Mouse (Mus musculus) MEL (cell line): ENCODE measurements around the gene Arhgef3. TPM values are rescaled to one million over a fixed set of nuclear protein-coding genes. Genes with fewer than 3 reads are reported as not detected.

Experiments
- DNase-seq: peaks from one replicate; pipeline ENCODE4 v3.0.0; 2011; ENCODE audit warnings: low read depth, low spot score
- H3K27ac ChIP-seq: 2 replicates; pipeline ENCODE4 v1.5.1; 2012; ENCODE audit warnings: low read depth, mild to moderate bottlenecking, control low read depth, low read length, moderate library complexity; ENCODE audit not compliant: control insufficient read depth
- H3K27me3 ChIP-seq, 2 experiments: fragments of 150-350 bp in 1 of 2; sonication (generic) in 1 of 2; 2 replicates each; pipeline ENCODE4 v1.6.1; 2012; ENCODE audit warnings: low read length in 2 of 2, mild to moderate bottlenecking in 2 of 2, improper control_type of control experiment in 1 of 2, moderate library complexity in 1 of 2; ENCODE audit not compliant: insufficient read depth in 2 of 2, control insufficient read depth in 1 of 2
- H3K36me3 ChIP-seq, 2 experiments: 2 replicates each; pipeline ENCODE4 v1.6.1; 2012 to 2014; ENCODE audit warnings: low read length in 2 of 2, improper control_type of control experiment in 1 of 2, inconsistent platforms in 1 of 2, mild to moderate bottlenecking in 1 of 2; ENCODE audit not compliant: insufficient read depth in 2 of 2, control insufficient read depth in 1 of 2
- H3K4me1 ChIP-seq, 2 experiments: fragments of 150-350 bp in 1 of 2; sonication (generic) in 1 of 2; 2 replicates each; pipeline ENCODE4 v1.6.1; 2012; ENCODE audit warnings: low read length in 2 of 2, improper control_type of control experiment in 1 of 2, mild to moderate bottlenecking in 1 of 2; ENCODE audit not compliant: insufficient read depth in 2 of 2, control insufficient read depth in 1 of 2
- H3K4me3 ChIP-seq, 2 experiments: fragments of 150-350 bp in 1 of 2; sonication (generic) in 1 of 2; 2 replicates each; pipeline ENCODE4 v1.5.1; 2012; ENCODE audit warnings: low read depth in 2 of 2, low read length in 2 of 2, mild to moderate bottlenecking in 2 of 2, moderate library complexity in 2 of 2, control low read depth in 1 of 2, improper control_type of control experiment in 1 of 2; ENCODE audit not compliant: control insufficient read depth in 1 of 2, insufficient read depth in 1 of 2
- H3K79me2 ChIP-seq: 2 replicates; pipeline ENCODE4 v1.6.1; 2012; ENCODE audit warnings: mild to moderate bottlenecking, low read length, moderate library complexity; ENCODE audit not compliant: control insufficient read depth, poor library complexity, insufficient read depth
- H3K9ac ChIP-seq: 2 replicates; pipeline ENCODE4 v1.6.1; 2012; ENCODE audit warnings: low read depth, mild to moderate bottlenecking, control low read depth, low read length, moderate library complexity; ENCODE audit not compliant: control insufficient read depth, poor library complexity, severe bottlenecking
- H3K9me3 ChIP-seq: fragments of 150-350 bp; sonication (generic); replicated peaks from 2 replicates; pipeline ENCODE4 v1.6.1; 2012; ENCODE audit warnings: mild to moderate bottlenecking, low read length, improper control_type of control experiment, moderate library complexity; ENCODE audit not compliant: insufficient read depth
- BHLHE40 ChIP-seq: IDR thresholded peaks from 2 replicates; pipeline ENCODE4 v1.6.1; 2012; ENCODE audit warnings: low read depth, mild to moderate bottlenecking, inconsistent platforms, low read length, improper control_type of control experiment, borderline replicate concordance
- CTCF ChIP-seq, 3 experiments: IDR thresholded peaks in 2 of 3; conservative IDR thresholded peaks in 1 of 3; 2 replicates each; pipeline ENCODE4 v1.5.1; 2011 to 2012; ENCODE audit warnings: low read length in 3 of 3, low read depth in 2 of 3, mild to moderate bottlenecking in 2 of 3, improper control_type of control experiment in 1 of 3, inconsistent platforms in 1 of 3, mixed read lengths in 1 of 3, moderate library complexity in 1 of 3; ENCODE audit not compliant: control insufficient read depth in 1 of 3, insufficient read depth in 1 of 3, poor library complexity in 1 of 3, severe bottlenecking in 1 of 3
- EP300 ChIP-seq, 2 experiments: IDR thresholded peaks; 2 replicates each; pipeline ENCODE4 v1.6.1; 2011; ENCODE audit warnings: improper control_type of control experiment in 2 of 2, low read length in 2 of 2, low read depth in 1 of 2, mild to moderate bottlenecking in 1 of 2
- HCFC1 ChIP-seq: IDR thresholded peaks from 2 replicates; pipeline ENCODE4 v1.6.1; 2012; ENCODE audit warnings: low read depth, mild to moderate bottlenecking, inconsistent platforms, low read length, improper control_type of control experiment, moderate library complexity
- KAT2A ChIP-seq: conservative IDR thresholded peaks from 2 replicates; pipeline ENCODE4 v1.6.1; 2012; ENCODE audit warnings: low read depth, low read length, improper control_type of control experiment, inconsistent platforms
- MAX ChIP-seq: IDR thresholded peaks from 2 replicates; pipeline ENCODE4 v1.6.1; 2011; ENCODE audit warnings: low read length, improper control_type of control experiment
- MEF2A ChIP-seq: IDR thresholded peaks from 2 replicates; pipeline ENCODE4 v1.6.1; 2014; ENCODE audit warnings: low read depth, mild to moderate bottlenecking, inconsistent platforms, low read length, improper control_type of control experiment; ENCODE audit not compliant: poor library complexity, insufficient replicate concordance, severe bottlenecking; ENCODE audit errors: extremely low read depth
- MXI1 ChIP-seq: IDR thresholded peaks from 2 replicates; pipeline ENCODE4 v1.6.1; 2011; ENCODE audit warnings: mild to moderate bottlenecking, low read depth, low read length, improper control_type of control experiment
- MYC ChIP-seq: IDR thresholded peaks from 2 replicates; pipeline ENCODE4 v1.6.1; 2011; ENCODE audit warnings: low read depth, mild to moderate bottlenecking, low read length, improper control_type of control experiment, moderate library complexity
- NELFE ChIP-seq: IDR thresholded peaks from 2 replicates; pipeline ENCODE4 v1.6.1; 2011; ENCODE audit warnings: low read depth, low read length, improper control_type of control experiment
- NRF1 ChIP-seq: IDR thresholded peaks from 2 replicates; pipeline ENCODE4 v1.6.1; 2014; ENCODE audit warnings: low read depth, mild to moderate bottlenecking, inconsistent platforms, low read length, improper control_type of control experiment, moderate library complexity; ENCODE audit not compliant: poor library complexity, insufficient read depth, severe bottlenecking
- POLR2A ChIP-seq, 2 experiments: IDR thresholded peaks; 2 replicates each; pipeline ENCODE4 v1.6.1; 2011 to 2012; ENCODE audit warnings: low read length in 2 of 2, mild to moderate bottlenecking in 2 of 2, control low read depth in 1 of 2, improper control_type of control experiment in 1 of 2, low read depth in 1 of 2, moderate library complexity in 1 of 2; ENCODE audit not compliant: control insufficient read depth in 1 of 2, insufficient read depth in 1 of 2, poor library complexity in 1 of 2
- POLR2AphosphoS2 ChIP-seq: IDR thresholded peaks from 2 replicates; pipeline ENCODE4 v1.6.1; 2011; ENCODE audit warnings: low read length, improper control_type of control experiment
- POLR2AphosphoS5 ChIP-seq: IDR thresholded peaks from 2 replicates; pipeline ENCODE4 v1.6.1; 2012; ENCODE audit warnings: low read depth, borderline replicate concordance, mild to moderate bottlenecking, inconsistent platforms, low read length, moderate library complexity, mixed read lengths
- RAD21 ChIP-seq: IDR thresholded peaks from 2 replicates; pipeline ENCODE4 v1.6.1; 2011; ENCODE audit warnings: mild to moderate bottlenecking, low read depth, low read length, improper control_type of control experiment
- RCOR1 ChIP-seq: IDR thresholded peaks from 2 replicates; pipeline ENCODE4 v1.6.1; 2012; ENCODE audit warnings: low read depth, mild to moderate bottlenecking, inconsistent platforms, low read length, improper control_type of control experiment
- TAL1 ChIP-seq: IDR thresholded peaks from 2 replicates; pipeline ENCODE4 v1.6.1; 2012; ENCODE audit warnings: mild to moderate bottlenecking, inconsistent platforms, low read length, moderate library complexity, mixed read lengths
- TBP ChIP-seq: IDR thresholded peaks from 2 replicates; pipeline ENCODE4 v1.8.0; 2011; ENCODE audit warnings: low read depth, low read length, improper control_type of control experiment
- TCF12 ChIP-seq: IDR thresholded peaks from 2 replicates; pipeline ENCODE4 v1.6.1; 2014; ENCODE audit warnings: low read depth, mild to moderate bottlenecking, inconsistent platforms, low read length, improper control_type of control experiment, moderate library complexity
- UBTF ChIP-seq: IDR thresholded peaks from 2 replicates; pipeline ENCODE4 v1.6.1; 2012; ENCODE audit warnings: low read depth, mild to moderate bottlenecking, inconsistent platforms, low read length, improper control_type of control experiment, moderate library complexity, borderline replicate concordance; ENCODE audit not compliant: insufficient read depth
- ZKSCAN1 ChIP-seq: IDR thresholded peaks from 2 replicates; pipeline ENCODE4 v1.6.1; 2012; ENCODE audit warnings: low read depth, mild to moderate bottlenecking, inconsistent platforms, low read length, improper control_type of control experiment, moderate library complexity
- ZNF384 ChIP-seq: IDR thresholded peaks from 2 replicates; pipeline ENCODE4 v1.6.1; 2012; ENCODE audit warnings: low read depth, mild to moderate bottlenecking, inconsistent platforms, low read length, improper control_type of control experiment
- polyA plus RNA-seq, 2 experiments: library from polyadenylated mRNA; stranded (reverse) in 1 of 2; unstranded in 1 of 2; fragments of >175 nt in 1 of 2; fragments of >200 nt in 1 of 2; gene quantifications; 2 replicates each; pipeline versions ENCODE4 v1.2.1 to v1.2.4; 2012; ENCODE audit warnings: low replicate concordance in 2 of 2, low read depth in 1 of 2; ENCODE audit not compliant: insufficient read length in 2 of 2, insufficient read depth in 1 of 2, missing spikeins in 1 of 2
- total RNA-seq: library from RNA; depleted of rRNA; stranded (reverse); fragments of 300-350 nt; gene quantifications from 2 replicates; pipeline ENCODE4 v1.2.3, GENCODE M21; 2012

Gene Arhgef3
- total and polyA plus RNA-seq, 3 experiments: 2.1 to 2.7 TPM; not detected in 1

- TF ChIP-seq TCF12: no peak
- TF ChIP-seq RAD21: no peak
- TF ChIP-seq POLR2A (IDR thresholded peaks at IDR 0.05; ENCODE audit: control insufficient read depth in 1 of 2, insufficient read depth in 1 of 2, low read depth in 1 of 2, low read length in 2 of 2, poor library complexity in 1 of 2): no peak
- no peak for TF ChIP-seq KAT2A
These were observed 63.3 kb downstream of the Arhgef3 start for GRCm38 (mm10) chr14:27177800-27178559.

GRCm38 (mm10) chr14:27178560-27178920 is 63.8 kb downstream of the Arhgef3 start:
- TF ChIP-seq CTCF (IDR thresholded peaks at IDR 0.05 in 2 of 3, conservative IDR thresholded peaks at IDR 0.05 in 1 of 3; ENCODE audit: control insufficient read depth in 1 of 3, insufficient read depth in 1 of 3, low read depth in 2 of 3, low read length in 3 of 3, poor library complexity in 1 of 3, severe bottlenecking in 1 of 3): no peak
- no peak for TF ChIP-seq NELFE
- no peak for TF ChIP-seq ZNF384
- no peak for TF ChIP-seq KAT2A
- TF ChIP-seq EP300 (IDR thresholded peaks at IDR 0.05; ENCODE audit: low read depth in 1 of 2, low read length in 2 of 2): no peak
- no peak for TF ChIP-seq MEF2A
- TF ChIP-seq ZKSCAN1: no peak
- TF ChIP-seq POLR2AphosphoS5: no peak
- Histone ChIP-seq H3K4me1 (no peaks in the 10 kb centered on the region), H3K79me2 (no peaks in the 10 kb centered on the region), H3K36me3 (no peaks in the 10 kb centered on the region), H3K9me3 (no peaks in the 10 kb centered on the region), H3K4me3 (no peak overlapping the region), H3K27ac (no peak overlapping the region), H3K9ac (no peak overlapping the region), H3K27me3 (no peaks in the 10 kb centered on the region)
- no peak for DNase-seq

More at GRCm38 (mm10) chr14:27177800-27178559, 63.3 kb downstream of the Arhgef3 start:
- no peaks in the 10 kb centered on the region for H3K4me1 ChIP-seq
- no peak for DNase-seq
- H3K79me2 ChIP-seq: no peaks in the 10 kb centered on the region
- H3K9me3 ChIP-seq: no peaks in the 10 kb centered on the region
- no peak overlapping the region for H3K4me3 ChIP-seq
- H3K27ac ChIP-seq: no peak overlapping the region
- H3K36me3 ChIP-seq: no peaks in the 10 kb centered on the region
- no peaks in the 10 kb centered on the region for H3K27me3 ChIP-seq
- no peak overlapping the region for H3K9ac ChIP-seq

- no peak for TF ChIP-seq KAT2A
- TF ChIP-seq HCFC1: no peak
- no peak for TF ChIP-seq BHLHE40
- no peak for TF ChIP-seq POLR2A (IDR thresholded peaks at IDR 0.05; ENCODE audit: control insufficient read depth in 1 of 2, insufficient read depth in 1 of 2, low read depth in 1 of 2, low read length in 2 of 2, poor library complexity in 1 of 2)
- TF ChIP-seq CTCF (IDR thresholded peaks at IDR 0.05 in 2 of 3, conservative IDR thresholded peaks at IDR 0.05 in 1 of 3; ENCODE audit: control insufficient read depth in 1 of 3, insufficient read depth in 1 of 3, low read depth in 2 of 3, low read length in 3 of 3, poor library complexity in 1 of 3, severe bottlenecking in 1 of 3): no peak
- TF ChIP-seq POLR2AphosphoS5: no peak
- no peak for TF ChIP-seq MYC
- no peak for TF ChIP-seq MXI1
- no peak for TF ChIP-seq MAX
- TF ChIP-seq UBTF: no peak
- no peak for TF ChIP-seq RCOR1
- no peak for TF ChIP-seq NRF1
- TF ChIP-seq TAL1: no peak
- TF ChIP-seq EP300 (IDR thresholded peaks at IDR 0.05; ENCODE audit: low read depth in 1 of 2, low read length in 2 of 2): no peak
- no peak for TF ChIP-seq RAD21
- TF ChIP-seq NELFE: no peak
- no peak for TF ChIP-seq TBP
- no peak for TF ChIP-seq POLR2AphosphoS2
- TF ChIP-seq, all 39 proteins: peak for 0
- no peak for DNase-seq
- Histone ChIP-seq H3K36me3 (no peaks in the 10 kb centered on the region), H3K79me2 (no peaks in the 10 kb centered on the region), H3K4me3 (no peak overlapping the region), H3K9ac (no peak overlapping the region), H3K4me1 (no peaks in the 10 kb centered on the region), H3K9me3 (no peaks in the 10 kb centered on the region), H3K27ac (no peak overlapping the region), H3K27me3 (no peaks in the 10 kb centered on the region)
These were observed 65.1 kb downstream of the Arhgef3 start for GRCm38 (mm10) chr14:27179771-27180170.
